Mouse (Mus musculus): ENCODE results near the gene Abcc1.

DNA sequence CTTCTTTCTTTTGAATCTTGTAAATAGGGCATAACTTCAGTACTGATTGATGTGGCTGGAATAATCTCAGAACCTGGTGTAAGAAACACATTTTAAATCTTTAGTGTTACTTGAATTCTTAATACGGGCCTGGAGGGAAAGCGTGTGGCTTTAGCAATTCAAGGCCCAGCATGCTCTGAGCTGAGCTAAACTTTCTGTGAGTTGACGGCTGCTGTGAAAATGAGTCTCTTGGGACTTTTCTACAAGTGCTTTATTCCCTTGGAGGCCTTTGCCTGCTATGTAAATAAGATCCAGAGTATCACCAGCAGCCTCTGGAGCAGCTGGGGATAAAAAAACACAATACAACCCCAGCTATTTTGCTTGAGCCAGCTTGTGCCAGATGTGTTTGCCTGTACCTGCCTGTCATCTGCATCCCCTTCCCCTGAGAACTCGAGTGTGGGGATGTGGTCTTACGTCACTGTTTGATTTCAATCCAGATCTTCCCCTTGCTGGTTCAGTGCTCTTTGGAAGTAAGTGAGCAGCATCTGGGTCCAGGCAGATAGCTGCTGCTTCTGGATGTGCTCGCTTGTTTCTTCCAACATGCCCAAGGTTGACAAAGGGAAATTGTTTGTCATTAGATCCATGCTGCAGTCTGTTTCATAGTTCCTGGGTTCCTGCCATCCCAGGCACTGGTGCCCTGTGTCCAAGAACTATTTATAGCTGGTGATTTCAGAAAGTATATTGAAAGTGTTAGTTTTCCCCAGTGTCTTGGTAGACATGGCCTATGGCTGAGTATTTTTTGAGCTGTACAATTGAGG is 82.9 kb downstream of the Abcc1 start:
- TF ChIP-seq POLR2A (IDR thresholded peaks at IDR 0.05; ENCODE audit: low read depth, low read length): no peak
- TF ChIP-seq CTCF (IDR thresholded peaks at IDR 0.05; ENCODE audit: extremely low read depth, insufficient read length, insufficient replicate concordance, low read depth, low read length): no peak

All from small intestine, adult 2 months (tissue).